In genomic region chr2:173416921-173417320, GRCm38 (mm10) we compare ENCODE assay signal across 9 mouse cellular contexts.
DNase-seq lines count a peak whose midpoint lies in the region; ATAC-seq and TF ChIP-seq lines count a peak whose summit lies in the region.
"Had no signal": no experiment of that assay in that cellular context is flagged by ENCODE, and none has a peak within 500 bp of the region (broad histone marks: within the 10 kb centered on the region; RNA-seq: fewer than 3 reads in every experiment).

No protein-coding gene starts in this region.

- ATAC-seq in CD4-positive, CD25-positive, alpha-beta regulatory T cell, adult 4 months, result no peak
- ATAC-seq in limb, embryonic 11.5 days (ENCODE audit: insufficient number of reproducible peaks, low FRiP score, low TSS enrichment, low read depth), result no peak
- peak; percentile 78 for ATAC-seq in megakaryocyte, adult 5-6 weeks (ENCODE audit: poor library complexity, severe bottlenecking)

- no peaks in the 10 kb centered on the region for H3K9me3 ChIP-seq in limb, embryonic 11.5 days (ENCODE audit: control insufficient read depth, low read length)
- H3K9me3 ChIP-seq in limb, embryonic 10.5 days (replicated peaks), result no peaks in the 10 kb centered on the region
- no peaks in the 10 kb centered on the region for H3K9me3 ChIP-seq in ES-Bruce4 (replicated peaks; ENCODE audit: control insufficient read depth, insufficient read depth, low read length, poor library complexity, severe bottlenecking)
- H3K9me3 ChIP-seq: heart, embryonic 15.5 days had no signal

- no peaks in the 10 kb centered on the region for H3K36me3 ChIP-seq in limb, embryonic 11.5 days (ENCODE audit: control insufficient read depth, insufficient read depth, low read length)
- H3K36me3 ChIP-seq in limb, embryonic 10.5 days, result no peaks in the 10 kb centered on the region
- no peaks in the 10 kb centered on the region for H3K36me3 ChIP-seq in ES-Bruce4 (ENCODE audit: control insufficient read depth, insufficient read depth, low read length, poor library complexity, severe bottlenecking)
- H3K36me3 ChIP-seq: heart, embryonic 15.5 days had no signal

- DNase-seq in CD4-positive, CD25-positive, alpha-beta regulatory T cell, adult 2 months (ENCODE audit: low read depth, low spot score), result peak; percentile 67
- DNase-seq in limb, embryonic 11.5 days (ENCODE audit: low spot score), result peak; percentile 54
- no peak for DNase-seq in limb, embryonic 10.5 days (ENCODE audit: low spot score)
- DNase-seq in frontal cortex, postnatal 14 days (ENCODE audit: low spot score in 2 of 2), result no peak
- no peak for DNase-seq in frontal cortex, postnatal 36 days (ENCODE audit: low spot score in 2 of 2)

- 85% methylated on average over 1 of the region's 1 CpGs for WGBS in limb, embryonic 11.5 days
- 76% methylated on average over 1 of the region's 1 CpGs for WGBS in limb, embryonic 10.5 days

- TF ChIP-seq POLR2A in ES-Bruce4 (IDR thresholded peaks at IDR 0.05; ENCODE audit: insufficient read depth, low read length), result no peak

- H3K4me3 ChIP-seq in limb, embryonic 11.5 days (ENCODE audit: low read depth, low read length), result no peak overlapping the region
- H3K4me3 ChIP-seq in limb, embryonic 10.5 days, result no peak overlapping the region
- H3K4me3 ChIP-seq in ES-Bruce4 (ENCODE audit: low read depth, low read length), result no peak overlapping the region
- H3K4me3 ChIP-seq: heart, embryonic 15.5 days had no signal

- TF ChIP-seq EP300 in ES-Bruce4 (IDR thresholded peaks at IDR 0.05; ENCODE audit: insufficient read depth, low read depth, low read length), result no peak

- no peaks in the 10 kb centered on the region for H3K27me3 ChIP-seq in limb, embryonic 11.5 days (ENCODE audit: control insufficient read depth, insufficient read depth, low read length)
- H3K27me3 ChIP-seq in limb, embryonic 10.5 days (ENCODE audit: low read depth, poor library complexity, severe bottlenecking), result 0 out of 2 replicates have a peak, but pooled peaks cover 4% of the 10 kb centered on the region
- no peaks in the 10 kb centered on the region for H3K27me3 ChIP-seq in ES-Bruce4 (ENCODE audit: control insufficient read depth, insufficient read depth, low read length, poor library complexity, severe bottlenecking)
- H3K27me3 ChIP-seq: heart, embryonic 15.5 days had no signal

- H3K4me1 ChIP-seq in limb, embryonic 11.5 days (ENCODE audit: control insufficient read depth, insufficient read depth, low read length), result peaks cover 2% of the 10 kb centered on the region; the same call in 1 of the 2 replicates
- H3K4me1 ChIP-seq in limb, embryonic 10.5 days, result peaks cover 25% of the 10 kb centered on the region
- no peaks in the 10 kb centered on the region for H3K4me1 ChIP-seq in ES-Bruce4 (ENCODE audit: control insufficient read depth, insufficient read depth, low read length)

- H3K4me2 ChIP-seq in limb, embryonic 11.5 days (ENCODE audit: low read depth, severe bottlenecking), result no peak overlapping the region
- H3K4me2 ChIP-seq: heart, embryonic 15.5 days had no signal

- peak; percentile 78 for TF ChIP-seq CTCF in ES-Bruce4 (IDR thresholded peaks at IDR 0.05; ENCODE audit: low read depth, low read length)

- no peak overlapping the region for H3K9ac ChIP-seq in limb, embryonic 11.5 days (ENCODE audit: low read length)
- H3K9ac ChIP-seq in ES-Bruce4 (ENCODE audit: low read depth, poor library complexity, severe bottlenecking), result no peak overlapping the region
- H3K9ac ChIP-seq: heart, embryonic 15.5 days had no signal

- H3K27ac ChIP-seq in limb, embryonic 11.5 days (replicated peaks; ENCODE audit: low read depth, low read length), result no peak overlapping the region
- no peak overlapping the region for H3K27ac ChIP-seq in limb, embryonic 10.5 days
- H3K27ac ChIP-seq in ES-Bruce4 (ENCODE audit: insufficient read depth, low read length), result no peak overlapping the region
- H3K27ac ChIP-seq: heart, embryonic 15.5 days had no signal

Comparison
In these comparisons a context has a peak if more than half of its experiments do, and no peak if none do; other contexts are left out.
1. DNase-seq: peak in CD4-positive, CD25-positive, alpha-beta regulatory T cell, adult 2 months (single experiment) and limb, embryonic 11.5 days (single experiment); none in limb, embryonic 10.5 days (single experiment), frontal cortex, postnatal 14 days (0 of 2) and frontal cortex, postnatal 36 days (0 of 2).